Mouse (Mus musculus) adrenal gland, postnatal 14 days (tissue): Measurements from ENCODE around the gene Trmt61a. TPM values are rescaled to one million over a fixed set of nuclear protein-coding genes. Genes with fewer than 3 reads are reported as not detected.
"Not testable (repeated sequence)": the region's sequence is repeated elsewhere in the genome, so short reads cannot be mapped to it uniquely, and the experiment has no call there.

ENCODE experiments used
- DNase-seq: peaks from one replicate; pipeline ENCODE4 v3.0.0; 2021; ENCODE audit warnings: mixed read lengths
- total RNA-seq: library from RNA; stranded (reverse); gene quantifications from 2 replicates; pipeline ENCODE4 v1.2.3, GENCODE M21; 2021

The Trmt61a gene
- total RNA-seq, 1 experiment from 2014 or later, result 14.2 TPM

DNA sequence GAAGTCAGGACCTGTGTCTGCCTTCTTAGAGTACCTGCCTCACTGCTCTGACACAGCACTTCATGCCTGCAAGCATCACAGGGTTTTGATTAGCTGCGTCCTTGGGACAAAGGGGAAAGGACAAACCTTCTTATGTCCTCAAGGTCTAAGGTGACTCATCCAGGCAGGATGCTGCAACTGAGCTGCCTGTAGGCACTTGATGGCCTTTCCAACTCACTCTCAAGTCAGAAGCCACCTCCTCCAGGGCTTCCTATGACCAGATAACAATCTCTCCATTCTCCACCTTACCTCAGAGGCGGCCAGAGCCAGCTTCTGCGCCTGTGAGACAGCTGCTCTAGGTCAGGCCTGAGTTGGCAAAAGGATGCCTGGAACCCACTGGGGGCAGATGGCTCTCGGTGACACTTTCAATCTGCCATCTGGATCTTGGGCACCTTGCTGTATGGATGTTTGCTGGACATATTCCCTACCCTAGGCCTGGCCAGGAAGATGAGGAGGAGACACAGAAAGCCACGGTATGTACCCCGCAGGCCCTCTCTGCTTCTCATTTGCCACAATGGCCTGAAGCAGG is 20.5 kb downstream of the Trmt61a start:
- peak; percentile 61 for DNase-seq

DNA sequence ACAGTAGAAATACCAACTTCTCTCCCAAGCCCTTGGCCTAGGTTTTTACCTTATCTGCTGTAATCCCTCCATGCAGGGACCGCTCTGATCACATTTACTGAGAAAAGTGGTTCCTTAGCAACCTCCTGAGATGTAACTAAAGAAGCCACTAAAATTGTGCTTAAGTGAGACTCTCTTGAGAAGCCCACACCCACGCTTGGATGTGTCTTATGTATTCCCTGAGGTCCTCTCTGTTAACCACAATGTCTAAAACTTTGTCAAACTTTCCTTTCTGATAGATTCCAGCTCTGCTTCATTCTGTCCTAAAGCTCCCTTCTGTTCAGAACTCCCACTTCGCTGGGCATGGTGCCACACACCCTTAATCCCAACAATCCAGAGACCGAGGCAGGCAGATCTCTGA is 21.6 kb downstream of the Trmt61a start:
- DNase-seq, result no peak

DNA sequence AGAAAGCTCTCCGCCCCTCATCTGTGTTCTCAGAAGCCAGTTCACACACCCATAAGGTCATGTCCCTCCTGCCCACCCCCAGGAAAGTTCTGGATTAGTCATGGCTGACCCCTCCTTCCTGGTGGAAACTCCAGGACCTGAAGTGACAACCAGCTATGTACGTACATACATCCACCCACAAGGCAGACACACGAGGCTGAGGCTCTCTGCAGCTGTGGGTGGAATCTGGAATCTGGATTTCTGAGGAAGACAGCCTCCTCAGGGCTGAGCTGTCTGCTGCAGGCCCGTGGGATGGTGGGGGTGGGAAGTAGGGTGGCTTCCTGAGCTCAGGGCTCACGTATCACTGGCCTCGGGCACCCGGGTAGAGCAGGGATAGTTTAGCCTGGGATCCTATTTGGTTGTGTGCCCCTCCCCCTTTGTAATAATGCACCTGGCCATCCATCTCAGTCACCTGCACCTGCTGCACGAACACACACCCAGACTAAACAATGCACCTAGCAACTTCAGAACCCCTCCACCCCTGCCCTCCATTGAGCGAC is 23.1 kb downstream of the Trmt61a start:
- DNase-seq, result no peak

DNA sequence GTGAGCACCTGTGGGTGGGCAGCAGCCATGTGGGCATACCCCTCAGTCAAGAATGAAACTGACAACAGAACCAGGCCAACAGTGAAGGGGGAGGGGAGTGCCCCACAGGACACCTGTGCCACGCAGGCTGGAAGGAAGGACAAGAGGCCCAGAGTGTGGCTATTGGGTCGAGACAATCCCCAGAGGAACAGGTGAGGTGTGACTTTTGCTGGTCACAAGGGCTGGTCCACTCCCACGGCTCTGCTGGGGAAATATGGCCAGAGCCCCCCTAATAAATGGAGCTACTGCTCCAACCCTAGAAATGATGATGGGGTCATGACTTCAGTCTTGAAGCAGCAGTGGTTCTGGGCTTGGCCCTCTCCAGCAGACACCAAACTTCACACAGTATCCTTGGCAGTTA is 25.4 kb downstream of the Trmt61a start:
- no peak for DNase-seq

DNA sequence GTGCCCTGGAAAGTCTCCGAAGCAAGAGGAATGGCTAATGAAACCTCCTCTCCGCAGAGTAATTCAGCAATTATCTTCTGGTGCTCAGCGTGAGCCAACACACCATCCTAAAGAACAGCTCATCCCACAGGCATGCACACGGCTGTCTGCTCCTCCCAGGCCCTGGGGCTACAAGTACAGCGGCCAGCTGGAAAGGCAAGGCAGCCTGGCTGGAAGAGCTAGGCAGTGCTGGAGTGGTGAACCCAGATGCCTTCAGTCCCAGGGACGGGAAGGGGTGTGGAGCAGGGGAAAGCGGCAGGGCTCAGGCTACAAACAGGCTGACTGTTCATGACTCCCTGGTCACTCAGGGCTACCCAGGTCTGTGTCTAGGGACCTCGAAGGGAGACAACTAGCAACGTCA is 26.7 kb downstream of the Trmt61a start:
- DNase-seq, result peak; percentile 62

DNA sequence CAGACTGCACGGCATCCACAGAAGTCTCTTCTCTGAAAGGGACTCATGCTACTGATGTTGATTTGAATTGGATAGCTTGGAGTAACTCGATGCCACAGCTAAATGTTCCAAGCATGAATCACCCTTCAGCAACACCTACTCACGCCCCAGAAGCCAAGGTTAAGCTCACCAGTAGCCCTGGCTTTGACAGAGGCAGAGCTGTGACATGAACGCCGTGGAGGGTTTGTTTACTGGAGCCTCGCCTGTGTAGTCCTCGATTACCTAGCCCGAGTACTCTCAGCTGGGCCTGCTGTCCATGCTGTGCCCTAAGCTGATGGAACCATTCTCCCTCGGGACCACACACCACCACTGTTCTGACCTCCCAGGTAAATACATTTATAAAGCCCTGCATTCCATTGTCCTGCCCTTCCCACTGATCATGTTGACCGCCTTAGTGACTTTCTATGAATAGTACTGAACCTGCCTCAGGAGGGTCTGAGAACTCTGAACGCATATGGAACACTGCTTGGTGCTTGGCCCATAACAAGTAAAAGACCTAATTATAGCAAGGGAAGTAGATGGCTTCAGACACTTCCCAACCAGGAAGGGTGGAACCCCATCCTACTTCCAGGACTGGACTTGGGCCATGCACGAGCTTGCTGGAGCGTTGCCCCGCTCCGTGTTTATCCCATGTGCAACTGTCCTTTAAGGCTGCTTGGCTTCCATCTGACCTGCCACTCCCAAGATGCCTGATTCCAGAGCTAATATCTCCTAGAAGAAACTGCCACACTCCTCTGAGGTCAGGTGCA is 27.5 kb downstream of the Trmt61a start:
- DNase-seq, result peak; percentile 65

DNA sequence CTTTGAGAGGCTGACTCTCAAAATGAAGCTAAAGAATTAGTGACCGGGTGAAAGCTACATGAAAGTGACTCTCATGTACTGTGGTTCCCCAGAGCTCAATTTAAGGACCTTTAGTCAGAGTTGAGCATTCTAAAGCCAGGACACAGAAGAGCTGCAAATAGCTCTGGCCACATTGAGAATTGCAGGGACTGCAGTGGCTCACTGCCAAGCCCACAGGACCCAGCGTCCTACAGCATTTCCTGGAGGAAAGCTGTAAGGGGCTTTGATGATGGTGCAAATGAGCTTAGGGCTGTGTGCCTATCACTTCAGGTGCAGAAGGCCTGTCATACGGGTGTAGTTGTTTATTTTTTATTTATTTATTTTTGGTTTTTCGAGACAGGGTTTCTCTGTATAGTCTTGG is 30.3 kb downstream of the Trmt61a start:
- no peak for DNase-seq

DNA sequence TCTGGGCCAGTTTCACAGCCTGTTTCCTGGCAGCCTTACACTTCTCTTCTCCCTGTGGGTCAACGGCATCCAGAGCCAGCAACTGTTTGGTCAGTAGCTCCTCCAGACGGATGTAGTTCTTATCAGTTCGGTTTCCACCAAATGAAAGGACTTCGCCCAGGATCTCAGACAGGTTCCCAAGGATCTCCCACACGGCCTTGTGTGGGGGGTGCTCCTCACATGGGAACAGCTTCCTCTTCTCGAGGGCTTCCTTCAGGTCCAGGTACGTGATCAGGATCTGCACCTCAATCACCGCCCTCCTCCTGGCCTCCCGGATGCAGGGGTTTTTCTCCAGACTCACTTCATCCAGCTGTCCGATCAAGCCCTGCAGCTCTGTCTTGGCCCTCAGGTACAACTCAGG is 32.2 kb downstream of the Trmt61a start:
- DNase-seq, result no peak

DNA sequence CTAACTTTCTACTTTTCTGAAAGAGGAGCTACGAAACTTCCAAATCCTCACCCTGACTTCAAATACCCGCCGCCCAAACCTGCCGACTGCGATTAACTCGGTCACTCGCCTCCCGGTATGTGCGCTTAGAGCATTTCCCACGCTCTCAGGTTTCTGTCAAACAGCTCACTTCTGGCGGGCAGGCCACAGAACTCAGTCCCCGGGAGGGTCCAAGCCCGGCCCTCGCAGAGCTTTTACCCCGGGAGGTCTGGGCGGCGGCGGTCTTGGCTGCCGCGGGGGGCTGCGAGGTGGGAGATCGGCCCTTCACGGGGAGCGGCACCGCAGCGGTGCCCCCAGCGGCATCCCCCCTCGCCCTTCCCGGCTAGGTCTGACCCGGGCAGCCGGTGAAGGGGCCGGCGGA is 34.6 kb downstream of the Trmt61a start:
- peak; percentile 39 for DNase-seq

DNA sequence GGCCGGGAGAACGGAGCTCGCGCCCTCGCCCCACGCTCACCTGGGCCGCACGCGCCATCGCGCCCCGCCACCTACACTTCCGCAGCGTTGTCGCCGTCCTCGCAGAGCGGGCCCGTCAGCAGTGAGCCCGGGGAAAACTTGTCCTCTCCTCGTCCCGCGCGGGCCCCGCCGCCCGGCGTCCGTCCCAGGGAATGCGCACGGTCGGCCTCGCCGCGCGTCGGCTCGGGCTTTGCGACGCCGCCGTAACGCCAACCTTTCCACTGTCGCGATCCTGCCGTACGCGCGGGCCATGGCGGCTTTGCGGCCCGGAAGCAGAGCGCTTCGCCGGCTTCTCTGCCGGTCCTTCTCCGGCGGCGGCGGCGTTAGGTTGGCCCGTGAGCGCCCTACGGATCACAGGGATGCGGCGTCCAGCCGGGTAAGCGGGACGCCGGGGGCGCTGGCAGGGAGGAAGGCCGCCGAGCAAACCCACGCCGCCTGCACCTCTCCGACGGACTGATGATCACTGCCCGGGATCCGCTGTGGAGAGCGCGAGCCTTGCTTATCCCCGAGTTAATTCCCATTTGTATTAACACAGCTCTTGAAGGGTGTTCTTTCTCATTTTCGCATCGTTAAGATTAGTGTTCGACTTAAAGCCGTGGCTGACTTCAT is 35.2 kb downstream of the Trmt61a start, which contains the start of the genes Bag5 and Apopt1:
Gene Bag5 (minus strand): TSS at position 254 of the 648 bp plus-strand sequence.
Gene Apopt1 (plus strand): TSS at position 258 of the 648 bp plus-strand sequence.
- peak; percentile 96 for DNase-seq

DNA sequence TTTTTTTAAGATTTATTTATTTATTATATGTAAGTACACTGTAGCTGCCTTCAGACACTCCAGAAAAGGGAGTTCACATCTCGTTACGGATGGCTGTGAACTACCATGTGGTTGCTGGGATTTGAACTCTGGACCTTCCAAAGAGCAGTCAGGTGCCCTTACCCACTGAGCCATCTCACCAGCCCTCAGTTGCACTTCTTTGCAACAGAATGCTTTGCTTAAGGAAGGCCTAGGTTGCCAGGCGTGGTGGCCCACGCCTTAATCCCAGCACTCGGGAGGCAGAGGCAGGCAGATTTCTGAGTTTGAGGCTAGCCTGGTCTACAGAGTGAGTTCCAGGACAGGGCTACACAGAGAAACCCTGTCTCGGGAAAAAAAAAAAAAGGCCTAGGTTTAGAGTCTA is 36.0 kb downstream of the Trmt61a start:
- not testable (repeated sequence) for DNase-seq

DNA sequence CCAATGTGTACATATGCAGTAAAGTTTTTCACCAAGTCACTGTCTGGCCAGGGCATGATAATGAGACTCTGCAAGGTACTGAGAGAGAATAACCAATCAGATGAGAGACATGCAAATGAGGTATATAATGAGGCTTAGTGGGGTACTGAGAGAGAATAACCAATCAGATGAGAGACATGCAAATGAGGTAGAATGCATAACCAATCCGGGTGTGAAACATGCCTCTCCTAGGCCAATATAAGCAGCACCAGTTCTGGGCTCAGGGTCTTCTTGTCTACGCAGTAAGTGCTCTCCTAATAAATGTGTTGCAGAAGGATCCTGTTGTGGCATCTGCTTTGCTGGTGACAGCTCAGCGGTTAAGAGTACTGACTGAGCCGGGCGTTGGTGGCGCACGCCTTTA is 38.6 kb downstream of the Trmt61a start:
- no peak for DNase-seq

DNA sequence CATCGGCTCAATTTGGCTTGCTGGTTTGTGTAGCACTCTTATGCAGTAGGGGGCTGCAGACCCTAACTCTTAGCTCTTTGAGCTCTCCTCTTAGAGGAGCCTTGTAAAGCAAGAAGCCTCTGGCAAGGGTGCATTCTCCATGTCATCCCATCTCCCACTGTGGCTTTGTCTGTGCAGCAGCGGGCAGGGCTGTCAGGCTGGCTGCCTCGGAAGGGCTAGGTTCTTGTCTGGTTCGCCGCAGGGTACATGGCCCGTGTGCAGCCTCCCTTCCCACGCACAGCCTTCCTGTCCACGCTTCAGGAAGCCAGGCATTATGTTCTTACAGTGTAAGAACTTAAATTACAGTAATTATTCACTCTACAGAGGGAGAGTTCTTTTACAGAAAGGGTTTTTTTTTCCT is 40.8 kb downstream of the Trmt61a start:
- no peak for DNase-seq

DNA sequence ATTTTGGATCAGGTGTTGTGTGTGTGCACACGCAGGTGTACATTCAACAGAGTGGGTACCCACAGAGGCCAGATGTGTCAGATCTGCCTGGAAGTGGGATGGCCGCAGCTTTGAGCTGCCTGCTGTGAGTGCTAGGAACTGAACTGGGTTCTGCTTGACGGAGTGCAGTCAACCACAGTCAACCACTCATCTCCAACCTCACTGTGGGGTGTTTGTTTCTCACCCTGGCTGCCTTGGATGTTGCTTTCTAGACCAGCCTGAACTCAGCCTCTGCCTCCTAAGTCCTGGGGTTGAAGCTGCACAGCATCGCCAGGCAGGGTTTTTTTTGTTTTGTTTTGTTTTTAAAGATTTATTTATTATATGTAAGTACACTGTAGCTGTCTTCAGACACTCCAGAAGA is 42.3 kb downstream of the Trmt61a start:
- DNase-seq, result no peak

DNA sequence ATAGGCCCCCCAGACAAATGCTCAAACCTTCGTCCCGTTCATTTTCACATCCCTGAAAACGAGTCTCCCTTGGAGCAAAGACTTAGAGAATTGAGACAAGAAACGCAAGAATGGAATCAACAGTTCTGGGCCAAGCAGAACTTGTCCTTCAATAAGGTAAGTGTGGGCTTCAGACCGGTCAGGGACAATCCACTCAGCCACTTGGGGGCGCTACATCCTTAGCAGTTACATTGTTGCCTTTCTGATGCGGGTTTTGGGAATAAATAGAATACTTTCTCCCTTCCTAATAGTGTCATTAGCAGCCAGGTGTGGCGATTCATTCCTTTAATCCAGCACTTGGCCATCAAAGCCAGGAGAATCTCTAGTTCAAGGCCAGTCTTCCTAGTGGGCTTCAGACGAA is 44.7 kb downstream of the Trmt61a start:
- DNase-seq, result peak; percentile 80

DNA sequence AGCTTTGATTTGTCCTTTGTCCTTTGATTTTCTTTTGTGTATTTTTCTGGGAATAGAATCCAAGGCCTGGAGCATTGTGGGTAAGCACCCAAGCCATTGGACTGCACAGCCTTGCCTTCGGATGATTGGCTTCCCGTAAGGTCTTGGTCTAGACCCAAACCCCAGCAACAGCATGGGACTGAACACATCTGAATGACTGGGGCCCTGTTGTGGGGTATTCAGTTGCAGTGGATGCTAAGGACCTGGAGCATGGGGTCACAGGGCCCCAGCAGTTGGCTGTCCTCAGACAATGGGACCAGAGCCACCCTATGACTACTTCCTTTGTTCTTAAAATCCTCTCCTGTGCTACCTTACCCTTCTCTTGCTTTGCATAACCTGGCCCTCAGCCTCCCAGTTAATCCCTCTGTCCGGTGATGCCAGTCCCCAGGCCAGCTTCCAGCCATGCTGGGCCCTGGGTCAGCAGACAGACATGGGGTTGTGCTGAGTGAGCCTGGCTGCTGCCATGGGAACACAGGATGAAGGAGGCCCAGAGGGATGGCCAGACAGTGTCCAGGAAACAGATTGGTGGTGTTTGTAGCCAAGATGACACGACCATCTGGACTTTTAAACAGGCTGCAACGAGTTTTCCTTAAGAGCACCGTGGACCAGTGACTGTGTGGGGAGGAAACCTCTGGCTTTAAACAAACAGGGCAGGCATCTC is 46.9 kb downstream of the Trmt61a start:
- DNase-seq, result no peak

DNA sequence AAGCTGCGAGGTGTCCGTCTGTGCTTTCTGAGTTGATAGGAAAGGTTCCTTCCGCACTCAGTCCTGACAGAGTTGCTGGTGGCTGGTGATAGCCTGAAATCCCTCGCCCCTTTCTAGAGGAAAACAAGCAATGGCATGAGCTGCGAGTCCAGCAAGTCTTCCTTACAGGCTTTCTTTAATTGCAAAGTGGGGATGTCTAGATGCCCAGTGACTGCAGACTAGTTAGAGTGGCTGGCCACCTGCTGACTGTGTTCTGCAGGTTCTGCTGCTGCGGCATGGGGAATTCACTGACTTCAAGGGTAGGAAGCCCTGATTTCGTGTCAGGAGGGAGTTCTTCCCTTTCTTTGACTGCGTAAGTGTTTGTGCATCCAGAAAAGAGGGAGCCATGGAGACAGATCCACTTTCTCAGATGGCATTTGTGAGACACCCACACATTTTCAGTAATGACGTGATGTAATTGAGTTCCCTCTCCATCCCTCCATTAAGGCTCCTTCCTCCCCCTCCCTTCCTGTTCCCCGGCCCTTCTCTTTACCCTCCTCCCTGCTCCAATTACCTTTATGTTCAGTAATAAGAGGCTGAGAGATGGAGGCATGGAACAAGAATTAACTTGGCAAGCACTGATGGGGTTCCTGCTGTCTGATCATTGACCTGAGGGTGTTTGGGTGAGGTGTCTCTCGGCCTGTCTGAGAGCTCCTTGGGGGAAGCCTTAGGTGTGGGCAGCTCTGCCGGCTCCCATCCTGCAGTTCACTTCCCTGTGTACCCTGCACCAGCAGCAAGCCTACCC is 47.6 kb downstream of the Trmt61a start:
- DNase-seq, result no peak

DNA sequence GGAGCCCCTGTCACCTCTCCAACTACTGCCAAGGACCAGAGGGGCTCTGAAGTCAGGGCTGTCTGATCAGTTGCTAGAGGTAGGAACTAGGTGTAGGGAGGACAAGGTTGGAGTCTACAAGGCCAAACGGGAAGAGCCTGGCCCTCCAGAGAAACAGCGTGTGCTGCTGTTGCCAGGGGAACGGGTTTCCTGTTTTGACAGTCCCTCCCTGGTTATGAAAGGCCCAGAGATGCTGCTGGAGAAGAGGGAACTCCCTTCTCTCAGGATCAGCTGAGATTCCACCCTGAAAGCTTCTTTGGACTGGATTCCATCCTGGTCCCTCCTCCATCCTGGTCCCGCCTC is 48.2 kb downstream of the Trmt61a start:
- peak; percentile 46 for DNase-seq

DNA sequence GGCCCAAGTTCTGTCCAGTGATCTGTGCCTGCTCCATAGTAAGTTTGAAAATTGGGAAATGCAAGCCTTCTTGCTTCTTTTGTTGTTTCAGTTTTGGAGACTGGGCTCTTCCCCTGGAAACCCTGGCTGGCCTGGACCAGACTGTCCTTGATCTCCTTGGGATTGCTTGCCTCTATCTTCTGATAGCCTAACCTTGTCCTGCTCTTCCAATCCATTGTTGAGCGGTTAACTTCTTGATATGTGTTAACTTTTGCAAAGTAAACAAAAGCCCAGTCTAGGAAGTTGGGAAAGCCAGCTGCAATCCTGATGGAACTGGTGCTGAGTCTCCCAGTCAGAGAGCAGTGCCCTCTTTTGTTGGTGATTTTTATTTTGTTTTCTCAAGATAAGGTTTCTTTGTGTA is 50.1 kb downstream of the Trmt61a start:
- DNase-seq, result no peak

DNA sequence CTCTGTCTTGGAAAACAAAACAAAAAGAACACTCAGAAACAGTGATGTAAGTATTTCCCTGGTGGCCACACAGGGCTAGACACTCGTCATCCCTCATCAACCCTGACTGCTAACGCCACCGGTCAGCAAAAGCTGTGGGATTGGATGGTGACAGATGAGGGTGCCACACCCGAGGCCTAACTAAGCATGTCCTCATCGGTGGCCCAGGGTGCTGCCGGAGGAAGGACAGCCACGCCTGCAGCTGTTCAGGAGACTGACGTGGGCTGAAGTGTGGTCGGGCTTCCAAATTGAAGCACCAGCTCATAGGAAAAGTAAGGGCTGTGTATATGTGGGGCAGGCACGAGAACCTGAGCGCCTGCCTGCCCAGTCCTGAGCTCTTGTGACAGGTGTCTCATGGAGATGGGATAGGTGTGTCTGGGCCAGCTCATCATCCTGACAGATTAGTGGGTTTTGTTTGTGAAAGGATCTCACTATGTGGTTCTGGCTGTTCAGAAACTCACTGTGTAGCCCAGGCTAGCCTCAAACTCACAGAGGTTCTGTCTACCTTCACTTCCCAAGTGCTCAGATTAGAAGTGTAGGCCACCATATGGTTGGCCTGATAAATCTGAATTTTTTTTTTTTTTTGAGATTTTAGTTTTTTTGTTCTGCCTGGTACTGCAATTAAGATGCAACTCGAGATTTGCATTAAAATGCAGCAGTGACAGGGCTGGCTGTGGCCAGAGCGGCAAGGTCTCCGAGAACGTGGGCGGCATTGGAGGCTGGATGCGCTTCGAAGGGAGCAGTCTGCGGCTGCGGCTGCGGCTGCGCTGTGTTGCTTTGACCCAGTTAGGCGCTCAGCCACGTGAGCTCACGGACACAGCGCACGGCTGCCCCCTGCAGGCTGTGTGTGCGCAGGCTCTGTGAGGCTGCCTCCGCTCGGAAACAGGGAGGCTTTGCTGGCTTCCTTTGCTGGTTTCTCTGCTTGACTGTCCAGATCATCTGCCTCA is 54.2 kb downstream of the Trmt61a start:
- DNase-seq, result peak; percentile 93

DNA sequence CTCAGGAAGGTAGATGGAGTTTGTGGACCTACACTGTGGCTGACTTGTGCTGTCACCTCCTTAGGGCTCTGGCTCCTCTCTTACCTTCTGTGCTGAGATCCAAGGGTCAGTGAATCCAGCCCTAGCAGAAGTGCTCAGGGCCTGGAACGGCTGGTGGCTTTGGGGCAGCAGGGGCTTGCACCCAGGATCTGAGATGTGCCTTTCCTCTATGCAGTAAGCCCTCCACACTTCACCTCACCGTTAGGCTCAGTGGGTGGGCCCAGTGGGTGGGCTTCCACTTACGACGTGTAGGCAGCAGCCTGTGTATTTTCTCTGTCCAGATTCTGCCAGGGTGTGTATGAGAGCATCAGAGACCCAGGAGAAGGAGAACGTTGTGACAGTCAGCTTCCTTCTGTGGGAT is 55.0 kb downstream of the Trmt61a start:
- no peak for DNase-seq
